Mouse (Mus musculus) brain, embryonic 14.5 days (tissue): ENCODE data around the gene Prcd. TPM values are rescaled to one million over a fixed set of nuclear protein-coding genes. Genes with fewer than 3 reads are reported as not detected.
A peak's percentile ranks its signal among the peaks of the same experiment; 100 is the strongest.
"Not testable (repeated sequence)": the region's sequence is repeated elsewhere in the genome, so short reads cannot be mapped to it uniquely, and the experiment has no call there.

Experiments used
- DNase-seq: peaks from one replicate; pipeline ENCODE4 v3.0.0-alpha.2; 2011; ENCODE audit warnings: low read depth
- CTCF ChIP-seq: fragments of 200-500 bp; IDR thresholded peaks from 2 replicates; pipeline ENCODE4 v1.5.1; 2012; ENCODE audit warnings: inconsistent platforms, mild to moderate bottlenecking, moderate library complexity, borderline replicate concordance; ENCODE audit not compliant: insufficient read depth, insufficient read length; ENCODE audit errors: extremely low read depth
- POLR2A ChIP-seq: fragments of 200-500 bp; IDR thresholded peaks from 2 replicates; pipeline ENCODE4 v1.6.1; 2012; ENCODE audit warnings: mild to moderate bottlenecking, inconsistent platforms, borderline replicate concordance; ENCODE audit not compliant: poor library complexity, insufficient read depth, insufficient read length, severe bottlenecking; ENCODE audit errors: extremely low read depth
- polyA plus RNA-seq: library from polyadenylated mRNA; depleted of rRNA; stranded (reverse); fragments of >200 nt; gene quantifications from 2 replicates; pipeline ENCODE4 v1.2.3, GENCODE M21; 2012

Prcd gene
- polyA plus RNA-seq, 1 experiment: 1.4 TPM

- TF ChIP-seq CTCF (peak; percentile 40; the same call in 1 of the 2 replicates), POLR2A (no peak)
- DNase-seq: peak; percentile 19
Measured at GRCm38 (mm10) chr11:116668839-116669238, 15.5 kb downstream of the Prcd start.

GRCm38 (mm10) chr11:116669316-116669715 is 16.0 kb downstream of the Prcd start:
- TF ChIP-seq CTCF (no peak), POLR2A (no peak)
- DNase-seq: no peak

GRCm38 (mm10) chr11:116669787-116670365 is 16.5 kb downstream of the Prcd start:
- peak; percentile 54 for DNase-seq
- TF ChIP-seq POLR2A (no peak), CTCF (no peak)

- TF ChIP-seq CTCF (no peak), POLR2A (no peak)
- no peak for DNase-seq
Measured at GRCm38 (mm10) chr11:116670386-116670785, 17.1 kb downstream of the Prcd start.

- TF ChIP-seq POLR2A (peak; percentile 48; the same call in 1 of the 2 replicates), CTCF (peak; percentile 64)
- peak; percentile 99 for DNase-seq
Measured at GRCm38 (mm10) chr11:116671112-116671844, 17.9 kb downstream of the Prcd start.

GRCm38 (mm10) chr11:116671845-116672434 is 18.6 kb downstream of the Prcd start:
- DNase-seq: no peak
- TF ChIP-seq POLR2A (no peak), CTCF (no peak)

- no peak for TF ChIP-seq POLR2A
- TF ChIP-seq CTCF: no peak
Measured at GRCm38 (mm10) chr11:116672595-116672994, 19.3 kb downstream of the Prcd start.

GRCm38 (mm10) chr11:116673410-116673809 is 20.1 kb downstream of the Prcd start:
- DNase-seq: no peak
- TF ChIP-seq POLR2A: no peak

More at GRCm38 (mm10) chr11:116672595-116672994, 19.3 kb downstream of the Prcd start:
- DNase-seq: no peak

GRCm38 (mm10) chr11:116674616-116675379 is 21.5 kb downstream of the Prcd start:
- TF ChIP-seq CTCF (no peak), POLR2A (no peak)
- DNase-seq: peak; percentile 19

GRCm38 (mm10) chr11:116675429-116675828 is 22.1 kb downstream of the Prcd start:
- DNase-seq: not testable (repeated sequence)

- TF ChIP-seq POLR2A (no peak), CTCF (no peak)
- DNase-seq: no peak
Measured at GRCm38 (mm10) chr11:116676175-116676976, 23.0 kb downstream of the Prcd start.
